Mouse (Mus musculus): ENCODE data around the gene Slc22a5.
A peak's percentile ranks its signal among the peaks of the same experiment; 100 is the strongest.
"Not testable (repeated sequence)": the region's sequence is repeated elsewhere in the genome, so short reads cannot be mapped to it uniquely, and the experiment has no call there.

Gene Slc22a5

DNA sequence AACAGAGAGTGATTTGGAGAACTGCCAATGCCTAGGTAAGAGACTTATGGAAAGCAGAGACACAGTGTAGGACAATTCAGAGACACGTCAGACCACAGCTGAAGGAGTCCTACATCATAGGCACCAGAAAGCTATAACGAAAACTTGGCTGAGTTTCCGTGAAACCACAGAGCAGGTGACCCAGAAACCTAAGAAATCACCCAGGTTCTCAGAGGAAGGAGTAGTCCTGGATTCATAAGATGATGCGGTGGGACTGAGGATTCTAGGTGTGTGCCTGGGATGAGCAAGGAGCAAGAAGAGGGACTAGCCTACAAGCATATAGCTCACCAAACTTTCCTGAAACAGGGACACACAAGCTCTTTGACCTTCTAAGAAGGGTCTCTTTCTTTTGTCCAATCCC, 3.2 kb downstream of the Slc22a5 start:
- no peak for DNase-seq (ENCODE audit: low spot score)

DNA sequence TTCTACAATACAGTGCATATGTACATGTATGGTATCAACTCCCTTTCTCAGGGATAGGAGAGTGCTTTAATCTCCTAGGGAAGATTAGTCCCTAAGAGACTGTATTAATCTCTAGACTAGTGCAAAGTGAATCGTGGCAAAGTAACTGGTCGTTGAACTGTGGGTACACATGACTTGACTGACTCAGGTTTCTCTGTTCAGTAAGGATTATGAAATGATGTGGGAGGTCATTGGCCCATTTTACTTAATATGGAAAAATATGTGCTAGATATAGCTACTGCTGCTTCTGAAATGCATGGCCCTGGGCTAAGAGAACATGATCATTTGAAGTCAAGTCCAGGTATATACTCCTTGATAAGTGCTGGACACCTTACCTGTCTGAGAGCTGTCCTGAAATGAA, 8.2 kb downstream of the Slc22a5 start:
- no peak for DNase-seq (ENCODE audit: low spot score)

DNA sequence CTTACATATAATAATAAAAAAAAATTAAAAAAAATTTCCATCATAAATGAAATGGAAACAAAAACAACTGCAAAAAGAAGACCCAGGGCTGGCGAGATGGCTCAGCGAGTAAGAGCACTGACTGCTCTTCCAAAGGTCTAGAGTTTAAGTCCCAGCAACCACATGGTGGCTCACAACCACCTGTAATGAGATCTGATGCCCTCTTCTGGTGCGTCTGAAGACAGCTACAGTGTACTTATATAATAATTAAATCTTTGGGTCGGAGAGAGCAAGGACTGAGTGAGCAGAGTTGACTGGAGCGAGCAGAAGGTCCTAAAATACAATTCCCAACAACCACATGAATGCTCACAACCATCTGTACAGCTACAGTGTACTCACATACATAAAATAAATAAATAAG, 13.4 kb downstream of the Slc22a5 start:
- not testable (repeated sequence) for DNase-seq (ENCODE audit: low spot score)

DNA sequence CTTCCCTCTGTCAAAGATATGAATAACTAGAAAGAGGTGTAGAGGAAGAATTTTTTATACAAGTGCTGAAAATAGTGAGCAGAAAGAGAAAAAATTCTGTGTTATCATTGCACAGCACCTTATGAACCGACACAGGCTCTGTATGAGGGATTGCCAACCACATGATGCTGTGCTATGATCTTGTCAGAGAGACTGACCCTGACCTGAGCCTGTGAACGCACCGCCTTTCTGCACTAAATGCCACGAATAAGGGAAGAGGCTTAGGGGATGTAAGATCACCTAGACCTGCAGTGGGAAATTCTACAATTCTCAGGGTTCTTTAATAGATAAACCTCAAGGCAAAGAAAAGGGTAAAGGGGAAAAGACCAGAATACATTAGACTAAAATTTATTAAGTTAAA, 15.0 kb downstream of the Slc22a5 start:
- no peak for DNase-seq (ENCODE audit: low spot score)

DNA sequence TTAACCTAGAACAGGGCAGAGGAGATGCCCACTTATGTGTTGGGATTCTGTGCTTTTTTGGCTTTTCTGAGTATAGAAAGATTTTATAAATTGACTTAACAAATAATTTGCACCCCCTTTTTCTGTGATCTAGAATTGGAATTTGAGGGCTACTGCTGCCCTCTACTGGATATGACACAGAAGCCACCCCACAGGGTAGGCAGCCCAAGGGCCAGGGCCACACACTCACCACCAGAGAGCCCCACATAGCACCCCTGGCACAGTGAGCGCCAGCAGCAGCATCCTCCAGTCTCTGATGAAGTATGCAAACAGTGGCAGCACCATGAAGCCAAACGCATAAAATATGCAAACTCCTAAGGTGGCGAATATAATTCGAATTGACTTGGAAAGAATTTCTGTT, 16.8 kb downstream of the Slc22a5 start:
- DNase-seq (ENCODE audit: low spot score): no peak

DNA sequence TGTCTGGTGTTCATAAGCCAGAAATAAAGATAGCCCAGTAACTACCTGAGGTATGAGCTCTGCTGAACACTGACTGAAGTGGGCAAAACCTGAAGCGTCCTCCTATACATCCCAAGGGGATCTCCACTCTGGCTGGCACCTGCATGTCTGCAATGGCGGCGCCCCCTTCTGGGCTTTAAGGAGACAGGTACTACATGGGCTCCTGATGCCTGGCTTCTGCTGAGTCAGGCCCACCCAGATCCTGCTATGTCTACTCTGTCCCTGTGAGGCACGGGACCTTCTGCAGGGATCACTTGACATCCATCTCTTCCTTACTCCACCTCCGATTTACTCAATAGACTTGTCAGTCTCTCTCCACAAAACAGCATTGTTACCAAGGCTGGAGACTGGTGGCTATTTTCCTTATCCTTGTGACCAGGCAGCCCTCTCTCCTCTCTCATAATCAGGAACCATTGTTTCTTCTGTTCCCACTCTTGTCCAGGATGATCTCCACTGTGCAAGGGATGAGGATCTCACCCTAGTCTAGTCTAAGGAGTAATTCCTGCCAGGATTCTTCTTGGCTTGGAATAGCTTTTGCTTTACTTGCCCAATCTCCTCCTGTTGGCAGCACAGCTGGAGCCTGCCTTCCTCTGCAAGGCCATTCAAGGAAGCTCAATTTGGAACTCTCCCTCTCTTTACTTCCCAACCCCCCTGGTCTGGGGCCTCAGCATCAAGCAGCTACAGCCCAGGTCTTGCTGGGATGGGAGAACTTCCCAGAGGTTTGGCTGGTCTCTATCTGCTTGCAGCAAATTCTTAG, 17.4 kb downstream of the Slc22a5 start:
- DNase-seq (ENCODE audit: low spot score): not testable (repeated sequence)

DNA sequence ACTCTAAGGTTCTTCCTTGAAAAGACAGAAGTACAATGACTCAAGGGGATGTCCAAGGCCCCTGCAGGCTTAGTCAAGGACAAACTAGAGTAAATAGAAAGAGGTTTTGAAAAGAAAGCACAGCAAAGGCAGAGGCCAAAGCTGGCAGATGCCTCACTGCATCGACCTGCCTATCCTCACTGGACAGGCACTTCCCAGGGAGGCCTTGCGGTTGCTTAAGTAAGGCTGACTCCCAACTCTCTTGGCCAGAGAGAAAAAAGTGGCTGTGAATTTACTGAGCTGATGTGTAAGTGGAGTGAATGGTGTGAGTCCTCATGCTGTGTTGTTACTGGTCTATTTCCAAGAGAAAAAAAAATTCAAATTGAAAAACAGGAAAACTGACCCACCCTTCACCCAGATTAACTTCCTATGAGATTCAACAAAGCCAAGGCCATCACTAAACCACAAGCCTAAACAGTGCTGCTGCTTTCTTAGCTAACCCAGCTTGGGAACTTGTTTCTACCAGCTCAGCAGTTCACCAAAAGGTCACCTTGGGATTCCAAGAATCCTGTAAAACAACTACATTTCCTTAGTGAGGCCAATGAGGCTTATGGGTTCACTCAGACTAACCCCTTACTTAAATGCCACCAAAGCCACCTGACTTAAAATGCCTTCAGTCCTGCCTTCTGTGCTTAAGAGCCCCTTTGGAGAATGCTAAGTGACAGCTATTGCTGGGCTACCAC, 19.5 kb downstream of the Slc22a5 start:
- no peak for DNase-seq (ENCODE audit: low spot score)

DNA sequence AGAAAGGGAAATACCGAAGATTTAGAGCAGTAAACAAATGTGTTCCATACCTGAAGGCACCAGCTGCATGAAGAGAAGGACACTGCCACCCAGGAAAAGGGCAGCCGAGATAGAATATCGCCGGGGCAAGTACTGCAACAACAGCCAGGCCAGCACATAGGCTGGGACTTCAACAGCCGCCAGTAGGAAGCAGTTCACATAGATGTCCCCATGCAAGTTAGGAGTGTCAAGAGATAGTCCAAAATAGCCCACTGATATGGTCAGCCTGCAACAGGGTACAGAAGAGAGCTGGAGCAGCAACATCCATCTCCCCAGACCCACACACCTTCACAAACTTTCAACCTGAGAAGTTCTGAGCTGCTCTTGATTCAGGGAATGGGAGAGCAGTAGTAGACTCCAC, 22.3 kb downstream of the Slc22a5 start:
- no peak for DNase-seq (ENCODE audit: low spot score)

DNA sequence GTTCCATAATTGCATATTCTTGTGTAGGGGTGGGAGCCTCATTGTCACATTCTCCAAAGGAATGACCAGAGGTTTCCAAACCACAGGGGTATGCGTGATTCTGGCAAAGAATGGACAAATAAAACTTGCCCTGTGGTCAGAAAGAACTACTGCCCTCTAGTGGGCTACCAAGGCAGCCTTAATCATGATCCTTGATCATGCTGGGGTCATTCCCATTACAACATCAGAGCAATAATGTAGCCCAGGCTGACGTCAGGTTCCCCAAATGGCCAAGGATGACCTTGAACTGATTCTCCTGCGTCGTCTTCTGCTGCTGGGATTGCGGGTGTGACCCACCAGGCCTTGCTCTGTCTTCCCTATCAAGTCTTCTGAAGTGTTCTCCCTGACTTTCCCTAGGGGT, 23.1 kb downstream of the Slc22a5 start:
- not testable (repeated sequence) for DNase-seq (ENCODE audit: low spot score)

DNA sequence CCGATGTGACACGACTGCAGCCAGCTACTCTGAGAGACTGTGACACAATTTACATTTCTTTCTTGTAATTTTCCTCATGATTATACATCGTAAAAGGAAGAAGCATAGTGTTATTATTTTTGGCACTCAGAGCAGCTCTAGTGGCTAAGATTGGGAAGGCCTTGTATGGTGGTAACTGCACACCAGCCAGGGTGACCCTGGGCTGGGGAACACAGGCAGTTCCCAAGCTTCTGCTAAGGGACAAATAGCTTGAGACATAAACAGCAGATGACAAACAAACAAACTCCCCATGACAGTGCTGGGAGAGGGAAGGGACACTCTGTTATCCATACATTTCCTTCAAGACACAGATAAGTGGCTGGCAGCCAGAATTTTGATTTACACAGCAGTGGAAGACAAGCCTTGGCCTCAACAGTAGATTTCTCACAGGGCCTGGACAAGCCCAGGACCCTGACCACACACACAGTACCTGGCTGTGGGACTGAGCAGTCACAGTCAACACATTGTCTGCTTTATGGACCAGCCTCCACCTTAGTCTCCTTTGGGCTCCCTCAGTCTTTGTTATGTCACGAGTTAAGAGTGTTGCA, 26.6 kb downstream of the Slc22a5 start:
- DNase-seq (ENCODE audit: low spot score): not testable (repeated sequence)

DNA sequence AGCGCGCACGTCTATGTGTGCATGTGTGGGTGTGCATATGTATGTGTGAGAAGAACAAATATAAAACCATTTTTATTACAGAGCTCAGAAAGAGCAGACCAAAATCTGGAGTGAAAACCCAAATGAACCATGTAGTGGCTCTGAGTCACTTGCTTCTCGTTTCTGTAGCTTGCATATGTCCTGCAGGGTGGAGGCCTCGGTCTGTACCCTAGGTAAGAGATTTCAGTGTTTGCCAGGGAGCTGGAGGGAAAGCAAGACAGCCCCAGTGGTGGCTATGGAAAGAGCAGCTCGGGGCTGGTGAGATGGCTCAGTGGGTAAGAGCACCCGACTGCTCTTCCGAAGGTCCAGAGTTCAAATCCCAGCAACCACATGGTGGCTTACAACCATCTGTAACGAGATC, 30.5 kb downstream of the Slc22a5 start:
- DNase-seq (ENCODE audit: low spot score): not testable (repeated sequence)

DNA sequence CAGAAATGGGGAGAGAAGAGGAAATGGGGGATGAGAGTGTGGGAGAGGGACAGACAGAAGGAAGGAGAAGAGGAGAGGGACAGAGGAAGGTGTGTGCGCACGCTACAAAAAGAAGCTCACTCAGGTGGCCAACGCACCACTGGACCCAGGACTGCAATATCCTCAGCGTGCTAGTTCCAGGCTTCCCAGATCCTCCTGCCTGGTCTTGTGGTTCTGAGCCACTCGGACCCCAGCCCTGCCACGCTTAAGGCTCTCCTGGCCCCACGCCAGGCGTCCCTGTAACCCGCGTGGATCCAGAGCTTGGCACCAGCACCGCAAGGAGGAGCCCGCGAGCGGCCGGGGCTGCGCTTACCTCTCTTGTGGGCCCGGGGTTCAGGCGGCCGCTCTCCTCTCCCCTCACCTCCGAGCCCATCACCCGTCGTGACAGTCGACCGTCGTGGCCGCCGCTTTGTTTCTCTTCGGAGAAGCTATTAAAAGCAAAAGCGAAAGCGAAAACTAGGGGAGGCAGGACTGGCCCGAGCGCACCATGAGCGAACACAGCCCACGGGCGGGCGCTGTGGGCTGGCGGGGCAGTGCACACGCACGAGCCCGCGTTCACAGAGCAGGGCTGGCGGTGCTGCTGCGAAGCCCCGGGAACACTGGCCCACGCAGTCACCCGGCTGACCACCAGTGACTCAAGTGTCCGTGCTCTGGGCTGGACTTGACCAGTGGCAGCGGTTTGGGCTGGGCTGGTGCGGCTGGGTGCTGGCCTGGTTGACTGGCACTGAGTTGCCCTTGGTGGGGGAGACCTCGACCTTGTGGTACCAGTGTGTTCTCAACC, 32.5 kb downstream of the Slc22a5 start, which contains the start of gene Gm12216:
Gene Gm12216, minus strand, starts transcription at position 496 of the 820 bp plus-strand sequence.
- not testable (repeated sequence) for DNase-seq (ENCODE audit: low spot score)

DNA sequence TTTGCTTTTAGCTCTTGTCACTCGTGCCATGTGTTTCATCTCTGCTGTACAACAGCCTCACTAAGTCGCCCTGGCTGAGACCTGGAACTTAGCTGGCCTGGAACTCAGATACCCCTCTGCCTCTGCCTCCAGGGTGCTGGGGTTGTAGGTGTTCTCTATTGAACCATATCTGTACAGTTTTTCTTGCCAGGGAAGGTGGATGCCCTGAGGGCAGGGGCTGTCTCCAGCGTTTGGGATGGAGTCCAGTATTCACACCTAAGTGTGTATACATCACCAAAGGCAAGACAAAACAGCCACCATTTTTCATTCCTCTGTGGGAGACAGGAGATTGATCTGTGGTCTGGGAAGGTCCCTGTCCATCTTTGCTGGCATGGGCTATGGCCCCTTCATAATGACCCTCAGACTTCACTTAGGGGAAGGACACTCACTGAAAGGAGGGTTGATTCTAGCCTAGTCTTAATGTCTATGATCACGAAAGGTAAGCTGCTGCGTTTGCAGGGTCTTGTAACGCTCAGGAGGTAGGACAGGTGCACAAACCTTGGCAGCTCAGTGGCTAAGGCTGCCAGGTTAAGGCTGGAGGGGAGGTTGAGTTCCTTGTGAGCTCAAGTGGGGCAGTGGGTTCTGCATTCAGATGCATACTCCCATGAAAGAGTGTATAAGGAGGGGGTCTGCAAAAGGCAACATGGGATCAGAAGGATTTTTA, 33.3 kb downstream of the Slc22a5 start:
- no peak for DNase-seq (ENCODE audit: low spot score)

DNA sequence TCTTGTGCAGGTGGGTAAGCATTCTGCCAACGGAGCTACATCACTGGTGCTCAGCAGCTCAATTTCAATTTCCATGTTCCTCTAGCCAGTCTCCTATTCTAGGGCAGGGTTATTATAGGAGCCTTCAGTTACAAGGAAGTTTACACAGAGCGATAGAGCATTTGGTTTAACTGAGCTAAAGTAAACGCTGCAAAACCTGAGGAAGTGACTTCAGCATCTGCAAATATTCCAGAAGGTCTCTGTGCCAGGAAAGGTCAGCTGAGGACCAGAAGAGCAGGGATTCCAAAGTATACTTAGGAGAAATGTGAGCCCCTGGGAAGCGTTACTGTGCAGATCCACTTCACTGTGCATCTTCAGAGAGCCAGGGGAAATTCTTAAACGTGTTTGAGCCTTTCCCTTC, 37.8 kb downstream of the Slc22a5 start:
- no peak for DNase-seq (ENCODE audit: low spot score)

DNA sequence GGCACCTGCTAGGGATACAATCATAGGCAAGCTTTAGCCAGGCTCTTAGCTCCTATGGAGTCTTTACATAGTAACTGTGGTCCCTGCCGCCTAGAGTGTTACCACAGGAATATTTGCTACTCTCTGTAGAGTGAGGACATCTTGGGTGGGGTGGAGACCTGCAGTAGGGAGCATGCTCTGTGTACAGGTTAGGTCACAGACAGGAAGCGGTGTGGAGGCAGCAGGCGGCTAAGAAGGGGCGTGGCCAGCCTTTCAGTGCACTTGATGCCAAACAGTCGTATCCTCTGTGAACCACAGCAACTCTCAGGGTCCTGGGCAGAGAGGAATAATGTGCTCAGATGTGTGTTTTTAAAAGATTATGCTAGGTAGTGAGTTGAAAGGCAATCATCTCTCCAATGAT, 39.7 kb downstream of the Slc22a5 start:
- no peak for DNase-seq (ENCODE audit: low spot score)

DNA sequence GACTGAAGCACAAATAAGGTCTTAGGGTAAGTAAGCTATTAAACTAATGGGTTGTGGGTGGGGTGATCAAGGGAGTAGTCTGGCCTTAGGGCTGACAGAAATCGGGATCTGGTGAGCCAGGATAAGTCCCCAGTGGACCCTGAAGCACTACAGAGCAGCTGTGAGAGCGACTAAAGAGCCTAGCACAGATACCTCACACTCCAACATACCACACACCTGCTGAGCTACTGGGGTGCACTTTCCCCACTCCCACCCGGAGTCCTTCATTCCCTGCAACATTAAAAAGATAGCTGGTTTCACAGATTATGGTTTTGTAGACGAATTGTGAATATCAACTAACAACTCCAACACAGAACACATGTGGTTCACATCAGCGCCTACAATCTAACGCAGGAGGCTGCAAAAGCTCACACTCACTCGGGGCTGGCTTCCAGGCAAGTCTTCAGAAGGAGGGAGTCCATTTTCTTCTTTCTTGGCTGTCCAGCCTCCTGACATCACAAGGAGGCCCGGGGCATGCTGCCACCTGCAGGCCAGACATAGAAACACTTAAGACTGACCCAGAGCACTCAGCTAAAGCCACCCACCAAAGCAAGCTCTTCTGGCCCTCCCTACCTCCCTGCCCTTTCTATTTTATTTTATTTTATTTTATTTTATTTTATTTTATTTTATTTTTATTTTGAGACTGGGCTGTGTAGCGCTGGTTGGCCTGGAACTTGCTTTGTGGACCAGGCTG, 41.7 kb downstream of the Slc22a5 start:
- DNase-seq (ENCODE audit: low spot score): peak; percentile 61

DNA sequence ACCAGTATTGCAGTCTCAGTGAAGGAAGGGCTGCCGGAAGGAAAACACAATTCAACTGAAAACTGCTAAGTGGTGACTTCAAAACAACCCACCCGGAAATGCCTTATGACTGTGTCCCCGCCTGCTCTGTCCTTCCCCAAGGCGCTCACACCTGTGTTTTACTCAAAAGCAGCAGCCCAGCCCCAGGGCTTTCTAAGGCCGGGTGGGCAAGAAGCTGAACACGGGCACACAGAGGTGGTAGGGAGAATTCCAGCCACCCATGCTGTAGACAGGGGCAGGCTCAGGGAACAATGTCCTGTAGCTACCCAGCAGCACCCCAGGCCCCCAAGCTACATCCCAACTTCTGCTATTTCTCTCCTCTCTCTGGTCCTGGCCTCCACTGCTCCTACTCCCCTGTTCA, 45.8 kb downstream of the Slc22a5 start:
- DNase-seq (ENCODE audit: low spot score): no peak

DNA sequence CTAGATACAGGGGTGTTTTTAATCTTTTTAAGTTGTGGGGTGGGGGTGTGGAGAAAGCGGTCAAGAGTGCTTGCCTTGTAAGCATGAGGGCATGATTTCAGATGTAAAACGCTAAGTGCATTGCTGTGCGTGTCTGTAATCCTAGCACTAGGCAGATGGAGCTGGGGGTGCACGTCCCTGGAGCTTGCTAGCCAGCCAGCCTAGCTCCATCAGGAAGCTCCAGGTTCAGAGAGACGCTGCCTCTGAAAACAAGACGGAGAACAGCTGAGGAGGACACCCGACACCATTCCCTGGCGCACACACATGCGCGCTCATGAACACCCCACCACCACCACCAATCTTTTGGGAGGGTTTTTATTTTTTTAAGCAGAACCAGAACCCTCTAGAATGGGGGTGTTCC, 48.4 kb downstream of the Slc22a5 start:
- DNase-seq (ENCODE audit: low spot score): no peak

DNA sequence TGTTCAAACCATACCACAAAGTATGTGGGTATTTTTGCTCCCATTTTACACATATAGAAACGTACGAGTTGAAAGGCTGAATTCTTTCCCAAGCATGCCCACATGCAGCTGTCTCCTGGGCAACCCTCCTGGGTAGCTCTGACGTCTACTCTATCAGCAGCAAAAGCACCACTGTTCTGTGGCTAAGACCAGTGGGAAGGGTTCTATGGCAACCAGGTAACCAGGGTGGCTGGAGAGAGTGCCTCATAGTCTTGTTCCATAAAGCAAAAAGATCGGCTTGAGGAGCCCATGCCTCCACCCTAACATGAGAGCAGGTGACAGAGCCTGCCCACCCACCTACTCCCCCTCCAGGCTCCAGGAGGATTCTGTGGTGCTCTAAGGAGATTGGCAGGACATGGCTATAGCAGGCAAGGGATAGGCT, 49.3 kb downstream of the Slc22a5 start:
- DNase-seq (ENCODE audit: low spot score): no peak

DNA sequence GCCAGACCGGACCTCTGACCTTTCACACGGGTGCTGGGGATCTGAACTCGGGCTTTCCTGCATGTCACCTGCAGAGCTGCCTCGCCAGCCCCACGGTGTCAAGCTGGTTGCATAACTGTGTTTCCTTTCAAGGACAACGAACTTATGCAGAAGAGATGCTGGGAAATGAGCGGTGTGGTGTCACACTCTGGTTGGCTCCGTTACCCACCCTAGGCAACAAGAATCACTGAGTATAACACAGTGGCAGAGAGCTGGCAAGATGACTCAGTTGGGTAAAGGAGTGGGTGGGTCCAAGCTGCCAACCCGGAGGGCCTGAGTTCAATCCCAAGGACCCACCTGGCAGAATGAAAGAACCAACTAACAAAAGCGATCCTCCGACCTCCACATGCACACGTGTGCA, 49.9 kb downstream of the Slc22a5 start:
- no peak for DNase-seq (ENCODE audit: low spot score)
